Mouse (Mus musculus) liver, embryonic 15.5 days (tissue): ENCODE measurements around the gene Ptprc. TPM values are rescaled to one million over a fixed set of nuclear protein-coding genes. Genes with fewer than 3 reads are reported as not detected.

Experiments used
- ATAC-seq: fragments of 200-750 bp; cut with Nextera tagmentation; 2 replicates; pipeline ENCODE4 v1.8.0; 2017; ENCODE audit warnings: moderate number of reproducible peaks, mild to moderate bottlenecking, moderate library complexity; ENCODE audit not compliant: insufficient read depth
- H3K27ac ChIP-seq: fragments of 300-500 bp; sonication (generic); replicated peaks from 2 replicates; pipeline ENCODE4 v1.5.1; 2015; ENCODE audit warnings: mild to moderate bottlenecking, inconsistent platforms
- H3K27me3 ChIP-seq: fragments of 300-500 bp; sonication (generic); 2 replicates; pipeline ENCODE4 v1.6.1; 2015; ENCODE audit warnings: mild to moderate bottlenecking, inconsistent platforms
- H3K36me3 ChIP-seq: fragments of 300-500 bp; sonication (generic); replicated peaks from 2 replicates; pipeline ENCODE4 v1.6.1; 2015; ENCODE audit warnings: moderate library complexity, mild to moderate bottlenecking, inconsistent platforms
- H3K4me1 ChIP-seq: fragments of 300-500 bp; sonication (generic); replicated peaks from 2 replicates; pipeline ENCODE4 v1.6.1; 2015; ENCODE audit warnings: inconsistent platforms
- H3K4me2 ChIP-seq: fragments of 300-500 bp; sonication (generic); 2 replicates; pipeline ENCODE4 v1.6.1; 2015; ENCODE audit warnings: moderate library complexity, mild to moderate bottlenecking, inconsistent platforms
- H3K4me3 ChIP-seq: fragments of 300-500 bp; sonication (generic); replicated peaks from 2 replicates; pipeline ENCODE4 v1.5.1; 2015; ENCODE audit warnings: mild to moderate bottlenecking, inconsistent platforms
- H3K9ac ChIP-seq: fragments of 300-500 bp; sonication (generic); 2 replicates; pipeline ENCODE4 v1.6.1; 2015; ENCODE audit warnings: moderate library complexity, mild to moderate bottlenecking, inconsistent platforms
- H3K9me3 ChIP-seq: fragments of 300-500 bp; sonication (generic); replicated peaks from 2 replicates; pipeline ENCODE4 v1.6.1; 2016; ENCODE audit warnings: inconsistent platforms
- WGBS: fragments of 180-500 bp; shearing (Covaris S2); methylation state at CpG from one replicate; pipeline ENCODE4 v1.1.7; 2015; ENCODE audit warnings: mixed read lengths; ENCODE audit not compliant: insufficient replicate concordance; 5-methylcytosine and 5-hydroxymethylcytosine counted together
- polyA plus RNA-seq: library from polyadenylated mRNA; unstranded; fragments of >200 nt; fragmentation: Nextera tagmentation; extraction: Ambion mirVana; gene quantifications from 2 replicates; pipeline ENCODE4 v1.2.1, GENCODE M21; 2015

Gene Ptprc
- polyA plus RNA-seq, 1 experiment from 2014 or later, result 7.8 TPM

DNA sequence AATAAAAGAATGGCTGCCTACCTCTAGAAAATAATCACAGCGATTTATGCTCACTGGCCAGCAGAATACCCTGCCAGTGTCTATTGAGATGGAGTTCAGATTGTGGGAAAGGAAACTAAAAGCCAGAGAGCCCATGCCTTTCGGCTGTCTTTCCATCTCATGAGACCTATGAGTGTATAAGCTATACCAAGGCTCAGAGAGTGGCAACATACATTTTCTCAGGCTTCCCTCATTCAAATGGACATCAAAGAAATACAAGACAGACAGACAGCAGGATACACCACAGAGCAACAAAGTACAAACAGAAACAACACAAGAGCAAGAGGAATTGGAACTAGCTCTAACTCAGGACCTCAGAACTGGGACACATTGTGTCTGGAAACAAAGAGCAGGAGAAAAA lies 43.8 kb downstream of the Ptprc start:
- no peaks in the 10 kb centered on the region; the same call in 1 of the 2 replicates for H3K4me1 ChIP-seq
- WGBS, result 52% methylated on average over 2 of the region's 2 CpGs
- H3K9me3 ChIP-seq, result no peaks in the 10 kb centered on the region
- H3K4me3 ChIP-seq, result no peak overlapping the region
- no peak for ATAC-seq
- H3K27me3 ChIP-seq, result no peaks in the 10 kb centered on the region
- H3K27ac ChIP-seq, result no peak overlapping the region
- no peak overlapping the region for H3K4me2 ChIP-seq
- no peak overlapping the region for H3K9ac ChIP-seq
- no peaks in the 10 kb centered on the region for H3K36me3 ChIP-seq

- no peak for ATAC-seq
- Histone ChIP-seq H3K4me1 (no peaks in the 10 kb centered on the region), H3K9ac (no peak overlapping the region), H3K36me3 (no peaks in the 10 kb centered on the region), H3K4me2 (no peak overlapping the region), H3K27me3 (no peaks in the 10 kb centered on the region), H3K27ac (no peak overlapping the region), H3K9me3 (no peaks in the 10 kb centered on the region), H3K4me3 (no peak overlapping the region)
- 42% methylated on average over 4 of the region's 4 CpGs for WGBS
Measured at GRCm38 (mm10) chr1:138130145-138130544, 45.4 kb downstream of the Ptprc start.

GRCm38 (mm10) chr1:138126843-138127242 lies 48.7 kb downstream of the Ptprc start:
- no peaks in the 10 kb centered on the region for H3K27me3 ChIP-seq
- H3K4me3 ChIP-seq, result no peak overlapping the region
- H3K4me1 ChIP-seq, result no peaks in the 10 kb centered on the region
- no peak for ATAC-seq
- no peaks in the 10 kb centered on the region for H3K36me3 ChIP-seq
- H3K4me2 ChIP-seq, result no peak overlapping the region
- H3K9me3 ChIP-seq, result no peaks in the 10 kb centered on the region
- no peak overlapping the region for H3K9ac ChIP-seq
- WGBS, result 66% methylated on average over 8 of the region's 8 CpGs
- no peak overlapping the region for H3K27ac ChIP-seq

- Histone ChIP-seq H3K4me2 (no peak overlapping the region), H3K4me3 (no peak overlapping the region), H3K4me1 (no peaks in the 10 kb centered on the region), H3K27me3 (no peaks in the 10 kb centered on the region), H3K27ac (no peak overlapping the region), H3K9me3 (no peaks in the 10 kb centered on the region), H3K36me3 (no peaks in the 10 kb centered on the region), H3K9ac (no peak overlapping the region)
- no peak for ATAC-seq
- 13% methylated on average over 1 of the region's 1 CpGs for WGBS
Measured at GRCm38 (mm10) chr1:138125281-138125680, 50.2 kb downstream of the Ptprc start.

GRCm38 (mm10) chr1:138123866-138124265 lies 51.6 kb downstream of the Ptprc start:
- no peak overlapping the region for H3K4me2 ChIP-seq
- H3K36me3 ChIP-seq, result no peaks in the 10 kb centered on the region
- no peak for ATAC-seq
- H3K27me3 ChIP-seq, result no peaks in the 10 kb centered on the region
- H3K9me3 ChIP-seq, result no peaks in the 10 kb centered on the region
- WGBS, result 37% methylated on average over 3 of the region's 3 CpGs
- H3K9ac ChIP-seq, result no peak overlapping the region
- no peaks in the 10 kb centered on the region for H3K4me1 ChIP-seq
- H3K4me3 ChIP-seq, result no peak overlapping the region
- H3K27ac ChIP-seq, result no peak overlapping the region

DNA sequence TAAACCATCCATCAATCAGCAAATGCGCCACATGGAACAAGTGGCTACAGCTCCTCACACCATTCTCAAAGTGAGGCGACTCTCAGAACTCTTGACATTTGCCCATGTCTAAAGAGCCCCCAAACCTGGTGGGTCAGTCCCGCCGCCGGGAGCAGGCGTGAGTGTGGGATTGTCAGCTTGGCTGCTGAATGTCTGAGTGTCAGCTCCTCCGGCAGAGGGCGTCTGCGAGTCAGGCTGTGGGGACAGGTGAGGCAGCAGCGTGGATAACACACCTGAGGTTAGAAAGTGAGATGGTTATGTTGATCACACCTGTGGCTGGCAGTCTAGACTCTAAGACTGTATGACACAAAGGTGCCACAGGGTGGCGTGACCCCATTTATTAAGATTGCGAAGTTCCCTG lies 55.6 kb downstream of the Ptprc start:
- no peak overlapping the region for H3K4me2 ChIP-seq
- no peaks in the 10 kb centered on the region for H3K36me3 ChIP-seq
- H3K27ac ChIP-seq, result no peak overlapping the region
- H3K4me3 ChIP-seq, result no peak overlapping the region
- H3K4me1 ChIP-seq, result no peaks in the 10 kb centered on the region
- H3K27me3 ChIP-seq, result no peaks in the 10 kb centered on the region
- no peak for ATAC-seq
- H3K9me3 ChIP-seq, result no peaks in the 10 kb centered on the region
- WGBS, result 64% methylated on average over 12 of the region's 12 CpGs
- H3K9ac ChIP-seq, result no peak overlapping the region

DNA sequence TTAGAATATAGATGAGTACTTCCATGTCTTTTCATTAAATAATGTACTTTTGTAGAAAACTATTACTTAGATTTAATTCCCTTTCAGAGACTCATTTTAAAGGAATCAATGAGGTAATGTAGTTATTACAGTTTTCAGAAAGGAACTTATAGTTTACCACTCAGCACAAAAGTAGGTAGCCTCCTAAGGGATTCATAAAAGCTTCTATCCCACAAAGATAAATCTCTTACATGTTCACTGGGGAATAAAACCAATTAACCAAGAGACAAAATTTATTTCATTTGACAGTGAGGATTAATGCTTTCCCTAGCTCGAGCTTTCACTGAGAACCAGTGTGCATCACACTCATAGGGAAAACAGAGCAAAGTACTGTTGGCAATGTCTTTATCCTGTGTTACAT lies 82.3 kb downstream of the Ptprc start:
- Histone ChIP-seq H3K9me3 (no peaks in the 10 kb centered on the region), H3K27ac (no peak overlapping the region), H3K4me1 (no peaks in the 10 kb centered on the region), H3K27me3 (no peaks in the 10 kb centered on the region), H3K4me3 (no peak overlapping the region), H3K9ac (no peak overlapping the region), H3K36me3 (no peaks in the 10 kb centered on the region), H3K4me2 (no peak overlapping the region)
- 45% methylated on average over 1 of the region's 1 CpGs for WGBS
- ATAC-seq, result no peak

DNA sequence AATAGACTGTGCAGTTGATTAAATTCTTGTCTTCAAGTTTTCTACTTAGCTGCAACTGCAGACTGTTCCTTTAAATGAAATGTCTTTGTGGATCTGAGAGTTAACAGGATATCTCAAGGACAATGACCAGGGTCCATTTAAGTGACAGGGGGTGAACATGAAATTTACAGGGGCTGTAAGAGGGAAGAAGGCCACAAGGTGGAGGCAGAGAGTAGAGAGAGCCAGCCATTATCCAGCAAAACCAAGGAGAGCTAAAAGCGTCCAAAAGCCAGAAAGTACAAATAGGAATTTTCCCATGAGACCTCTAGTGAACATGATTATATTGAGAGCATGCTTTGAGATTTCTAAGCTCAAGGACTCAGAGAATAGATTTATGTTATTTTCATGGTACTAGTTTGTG lies 89.7 kb downstream of the Ptprc start:
- no peak for ATAC-seq
- Histone ChIP-seq H3K4me3 (no peak overlapping the region), H3K27me3 (no peaks in the 10 kb centered on the region), H3K9ac (no peak overlapping the region), H3K4me1 (no peaks in the 10 kb centered on the region), H3K9me3 (no peaks in the 10 kb centered on the region), H3K36me3 (no peaks in the 10 kb centered on the region), H3K4me2 (no peak overlapping the region), H3K27ac (no peak overlapping the region)
- 35% methylated on average over 1 of the region's 1 CpGs for WGBS

DNA sequence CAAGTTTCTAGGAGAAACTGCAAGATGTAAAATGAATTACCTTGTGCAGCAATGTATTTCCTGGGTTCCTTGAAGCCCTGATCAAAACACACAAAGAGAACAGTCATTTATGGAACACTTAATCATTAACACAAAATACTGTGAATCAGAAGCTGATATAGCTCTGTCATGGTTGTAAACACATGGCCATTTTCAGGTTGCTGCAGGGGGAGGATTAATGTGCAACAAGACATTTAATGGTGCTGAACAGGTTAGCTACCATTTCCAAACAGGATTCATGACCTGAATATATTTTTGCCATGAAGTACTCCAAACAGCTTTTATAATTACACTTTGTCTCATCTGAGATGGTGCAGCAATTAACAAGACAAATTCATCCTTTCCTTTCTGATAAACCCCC lies 91.8 kb downstream of the Ptprc start:
- no peak overlapping the region for H3K4me3 ChIP-seq
- no peak for ATAC-seq
- H3K27me3 ChIP-seq, result no peaks in the 10 kb centered on the region
- no peak overlapping the region for H3K4me2 ChIP-seq
- H3K9ac ChIP-seq, result no peak overlapping the region
- H3K4me1 ChIP-seq, result no peaks in the 10 kb centered on the region
- H3K27ac ChIP-seq, result no peak overlapping the region
- H3K36me3 ChIP-seq, result no peaks in the 10 kb centered on the region
- H3K9me3 ChIP-seq, result no peaks in the 10 kb centered on the region

DNA sequence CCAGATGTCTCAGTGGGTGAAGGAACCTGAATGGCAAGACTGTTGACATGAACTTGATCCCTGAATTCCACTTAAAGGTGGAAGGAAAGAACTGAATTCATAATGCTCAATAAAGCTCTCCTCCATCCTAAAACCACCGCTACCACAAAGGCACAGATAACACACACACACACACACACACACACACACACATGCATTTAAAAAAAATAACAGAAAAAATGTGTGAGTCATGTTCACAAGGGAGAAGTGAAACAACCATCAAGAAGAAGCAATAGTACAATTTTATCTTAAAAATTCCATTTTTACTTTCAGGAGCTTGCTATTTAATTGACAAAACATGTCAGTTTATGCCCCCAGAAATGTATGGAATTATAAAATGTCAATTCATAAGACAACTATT lies 95.2 kb downstream of the Ptprc start:
- no peaks in the 10 kb centered on the region for H3K27me3 ChIP-seq
- H3K4me2 ChIP-seq, result no peak overlapping the region
- no peak overlapping the region for H3K4me3 ChIP-seq
- no peaks in the 10 kb centered on the region for H3K9me3 ChIP-seq
- no peak overlapping the region for H3K27ac ChIP-seq
- no peak overlapping the region for H3K9ac ChIP-seq
- no peaks in the 10 kb centered on the region for H3K36me3 ChIP-seq
- H3K4me1 ChIP-seq, result no peaks in the 10 kb centered on the region
- 35% methylated on average over 1 of the region's 1 CpGs for WGBS
- ATAC-seq, result no peak

DNA sequence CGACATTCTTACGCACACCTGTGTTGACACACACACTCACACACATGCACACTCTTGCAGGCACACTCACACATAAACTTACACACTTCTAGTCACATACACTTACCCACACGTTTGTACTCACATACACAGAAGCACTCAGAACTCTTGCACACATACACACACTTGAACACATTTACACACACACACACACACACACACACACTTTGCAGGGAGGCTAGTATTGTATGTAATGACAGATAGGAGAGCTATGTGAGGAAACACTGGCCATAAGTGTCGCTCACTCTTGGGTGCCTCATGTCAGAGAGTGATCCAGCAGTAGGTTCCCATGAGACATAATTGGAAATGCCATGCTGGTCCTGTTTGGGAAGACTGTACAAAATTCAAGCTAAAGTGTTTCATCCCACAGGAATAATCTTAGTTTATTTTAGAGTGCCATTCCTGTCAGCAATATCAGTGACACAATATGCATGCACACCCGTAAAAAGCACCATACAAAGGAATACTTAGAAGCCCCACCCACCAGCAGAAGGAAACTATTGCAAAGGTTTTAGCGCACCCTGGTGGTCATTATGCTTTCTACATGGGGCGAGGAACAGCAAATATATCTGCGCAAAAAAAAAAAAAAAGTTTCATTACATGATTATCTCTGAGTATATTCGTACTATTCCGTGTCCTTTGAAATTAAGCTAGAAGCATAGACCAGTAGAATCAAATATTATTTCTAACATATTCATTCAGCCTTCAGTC lies 131.1 kb downstream of the Ptprc start:
- Histone ChIP-seq H3K27me3 (no peaks in the 10 kb centered on the region), H3K4me2 (no peak overlapping the region), H3K9me3 (no peaks in the 10 kb centered on the region), H3K27ac (no peak overlapping the region), H3K9ac (no peak overlapping the region), H3K4me3 (no peak overlapping the region), H3K36me3 (no peaks in the 10 kb centered on the region), H3K4me1 (no peaks in the 10 kb centered on the region)
- no peak for ATAC-seq
- 27% methylated on average over 10 of the region's 10 CpGs for whole genome bisulfite sequencing

DNA sequence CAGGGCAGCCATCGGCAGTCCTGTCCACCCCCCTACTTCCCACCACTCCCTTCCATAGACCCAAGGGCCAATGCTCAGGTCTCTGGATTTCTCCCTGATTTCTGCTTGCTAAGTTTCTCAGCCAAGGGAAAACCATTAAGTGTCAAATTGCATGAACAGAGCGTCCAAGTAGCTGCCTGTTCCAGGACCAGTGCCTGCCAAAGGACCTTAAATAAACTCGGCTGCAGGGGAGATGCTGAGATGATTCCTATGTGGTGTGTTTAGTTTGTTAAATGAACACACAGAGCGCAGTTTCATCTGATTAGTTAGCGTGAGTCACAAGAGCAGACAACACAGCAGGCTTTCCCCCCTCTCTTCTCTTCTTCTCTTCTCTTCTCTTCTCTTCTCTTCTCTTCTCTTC lies 135.0 kb downstream of the Ptprc start:
- H3K4me3 ChIP-seq, result no peak overlapping the region
- H3K36me3 ChIP-seq, result no peaks in the 10 kb centered on the region
- H3K27ac ChIP-seq, result no peak overlapping the region
- 59% methylated on average over 5 of the region's 5 CpGs for WGBS
- H3K4me2 ChIP-seq, result no peak overlapping the region
- no peak overlapping the region for H3K9ac ChIP-seq
- no peak for ATAC-seq
- H3K9me3 ChIP-seq, result no peaks in the 10 kb centered on the region
- no peaks in the 10 kb centered on the region for H3K27me3 ChIP-seq
- no peaks in the 10 kb centered on the region; the same call in 1 of the 2 replicates for H3K4me1 ChIP-seq
